Comparison of ENCODE assay signal across 31 mouse cellular contexts in the genomic region with DNA sequence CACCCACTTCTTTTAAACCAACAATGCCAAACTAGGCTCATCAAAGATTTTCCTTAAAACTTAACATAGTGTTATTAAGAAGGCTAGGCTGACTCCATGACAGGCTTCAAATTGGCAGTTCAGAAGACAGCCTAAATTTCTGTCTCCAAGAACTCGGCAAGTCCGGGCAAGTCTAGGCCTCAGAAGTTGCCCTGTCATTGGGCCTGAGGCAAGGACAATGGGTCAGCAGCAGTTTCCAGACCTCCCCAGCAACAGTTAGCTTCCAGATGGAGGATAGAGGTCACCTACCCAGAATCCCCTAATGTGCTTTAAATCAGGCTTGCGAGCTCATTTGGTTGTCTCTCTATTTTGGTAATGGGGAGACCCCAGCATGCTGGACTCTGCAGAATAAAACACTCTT. TPM values are rescaled to one million over a fixed set of nuclear protein-coding genes. Genes with fewer than 3 reads are reported as not detected.
A peak's percentile ranks its signal among the peaks of the same experiment; 100 is the strongest.
DNase-seq lines count a peak whose midpoint lies in the region; ATAC-seq and TF ChIP-seq lines count a peak whose summit lies in the region.
"Had no signal": no experiment of that assay in that cellular context is flagged by ENCODE, and none has a peak within 500 bp of the region (broad histone marks: within the 10 kb centered on the region; RNA-seq: fewer than 3 reads in every experiment).

No protein-coding gene starts in this region.

- H3K4me3 ChIP-seq in heart, embryonic 10.5 days: no peak overlapping the region
- H3K4me3 ChIP-seq in E14TG2a.4 (replicated peaks; ENCODE audit: low read length): peak overlapping the region; percentile 49
- H3K4me3 ChIP-seq in intestine, embryonic 16.5 days (ENCODE audit: low read length): no peak overlapping the region
- H3K4me3 ChIP-seq in hindbrain, embryonic 16.5 days (ENCODE audit: low read length): no peak overlapping the region
- H3K4me3 ChIP-seq: embryonic facial prominence, embryonic 13.5 days; embryonic facial prominence, embryonic 15.5 days; erythroblast, embryonic 14.5 days; forebrain, embryonic 10.5 days; forebrain, embryonic 12.5 days had no signal

- WGBS in heart, embryonic 10.5 days: 85% methylated on average over 3 of the region's 3 CpGs
- WGBS in intestine, embryonic 16.5 days: 88% methylated on average over 3 of the region's 3 CpGs
- 89% methylated on average over 3 of the region's 3 CpGs for WGBS in hindbrain, embryonic 16.5 days

- H3K4me2 ChIP-seq in intestine, embryonic 16.5 days (ENCODE audit: low read depth, low read length): no peak overlapping the region
- no peak overlapping the region for H3K4me2 ChIP-seq in hindbrain, embryonic 16.5 days (ENCODE audit: low read length)
- H3K4me2 ChIP-seq: embryonic facial prominence, embryonic 13.5 days; embryonic facial prominence, embryonic 15.5 days; forebrain, embryonic 12.5 days had no signal

- H3K27me3 ChIP-seq in heart, embryonic 10.5 days (ENCODE audit: insufficient read depth, poor library complexity, severe bottlenecking): no peaks in the 10 kb centered on the region
- no peaks in the 10 kb centered on the region for H3K27me3 ChIP-seq in E14TG2a.4 (ENCODE audit: insufficient read depth, low read length)
- H3K27me3 ChIP-seq in intestine, embryonic 16.5 days (replicated peaks; ENCODE audit: control insufficient read depth, insufficient read depth, low read length): no peaks in the 10 kb centered on the region
- no peaks in the 10 kb centered on the region for H3K27me3 ChIP-seq in hindbrain, embryonic 16.5 days (replicated peaks; ENCODE audit: control insufficient read depth, insufficient read depth, low read length)
- H3K27me3 ChIP-seq: CH12.LX; embryonic facial prominence, embryonic 13.5 days; embryonic facial prominence, embryonic 15.5 days; forebrain, embryonic 12.5 days; Patski had no signal

- no peak for TF ChIP-seq CTCF in E14TG2a.4 (conservative IDR thresholded peaks at IDR 0.05; ENCODE audit: low read length)

- H3K27ac ChIP-seq in heart, embryonic 10.5 days: no peak overlapping the region
- H3K27ac ChIP-seq in intestine, embryonic 16.5 days (ENCODE audit: low read length): no peak overlapping the region
- no peak overlapping the region for H3K27ac ChIP-seq in hindbrain, embryonic 16.5 days (ENCODE audit: low read depth, low read length)
- H3K27ac ChIP-seq: embryonic facial prominence, embryonic 13.5 days; embryonic facial prominence, embryonic 15.5 days; forebrain, embryonic 10.5 days; forebrain, embryonic 12.5 days had no signal

- no peaks in the 10 kb centered on the region for H3K9me3 ChIP-seq in heart, embryonic 10.5 days
- H3K9me3 ChIP-seq in E14TG2a.4 (ENCODE audit: low read length): no peaks in the 10 kb centered on the region
- H3K9me3 ChIP-seq in intestine, embryonic 16.5 days (ENCODE audit: control insufficient read depth, low read length): no peaks in the 10 kb centered on the region
- no peaks in the 10 kb centered on the region for H3K9me3 ChIP-seq in hindbrain, embryonic 16.5 days (ENCODE audit: control insufficient read depth, low read length)
- H3K9me3 ChIP-seq: embryonic facial prominence, embryonic 13.5 days; embryonic facial prominence, embryonic 15.5 days; forebrain, embryonic 10.5 days; forebrain, embryonic 12.5 days; G1E had no signal

- peaks cover 7% of the 10 kb centered on the region; the same call in 1 of the 2 replicates for H3K4me1 ChIP-seq in heart, embryonic 10.5 days
- peaks cover 78% of the 10 kb centered on the region for H3K4me1 ChIP-seq in E14TG2a.4 (replicated peaks; ENCODE audit: low read depth, low read length)
- peaks cover 4% of the 10 kb centered on the region; the same call in 1 of the 2 replicates for H3K4me1 ChIP-seq in intestine, embryonic 16.5 days (ENCODE audit: control insufficient read depth, insufficient read depth, low read length)
- no peaks in the 10 kb centered on the region for H3K4me1 ChIP-seq in hindbrain, embryonic 16.5 days (ENCODE audit: control insufficient read depth, insufficient read depth, low read depth, low read length)
- H3K4me1 ChIP-seq: embryonic facial prominence, embryonic 13.5 days; embryonic facial prominence, embryonic 15.5 days; forebrain, embryonic 12.5 days had no signal

- no peak for ATAC-seq in intestine, embryonic 16.5 days
- no peak for ATAC-seq in hindbrain, embryonic 16.5 days
- ATAC-seq: activated CD4-positive, CD25-positive, alpha-beta regulatory T cell, adult 4 months; CD4-positive, CD25-positive, alpha-beta regulatory T cell, adult 4 months; forebrain, embryonic 14.5 days; forebrain, embryonic 16.5 days; Patski had no signal

- peak; percentile 28 for DNase-seq in heart, adult 11 months
- DNase-seq in heart, embryonic 10.5 days (ENCODE audit: low spot score): no peak
- peak; percentile 81 for DNase-seq in ES-CJ7 (ENCODE audit: low read depth, low spot score)
- peak; percentile 69 for DNase-seq in R1 (ENCODE audit: low read depth, low spot score)
- DNase-seq in urinary bladder, postnatal 4 days (ENCODE audit: low spot score in 2 of 2): no peak
- DNase-seq: adrenal gland, adult 8-10 months; adrenal gland, postnatal 14 days; adrenal gland, postnatal 36 days; B cell, adult 2 months; cerebellum, adult 11 months; cerebellum, adult 18-20 months; cerebellum, adult 8-10 months; cerebellum, adult 9-11 months; cerebellum, postnatal 14 days; cerebellum, postnatal 36 days; embryo, embryonic 11 days had no signal

- no peak overlapping the region for H3K9ac ChIP-seq in intestine, embryonic 16.5 days (ENCODE audit: low read depth, low read length)
- no peak overlapping the region for H3K9ac ChIP-seq in hindbrain, embryonic 16.5 days (ENCODE audit: low read depth, low read length)
- H3K9ac ChIP-seq: embryonic facial prominence, embryonic 13.5 days; embryonic facial prominence, embryonic 15.5 days; forebrain, embryonic 12.5 days had no signal

- no peaks in the 10 kb centered on the region for H3K36me3 ChIP-seq in heart, embryonic 10.5 days
- peaks cover 26% of the 10 kb centered on the region for H3K36me3 ChIP-seq in E14TG2a.4 (ENCODE audit: insufficient read depth, low read length)
- H3K36me3 ChIP-seq in intestine, embryonic 16.5 days (ENCODE audit: control insufficient read depth, insufficient read depth, low read length): no peaks in the 10 kb centered on the region
- no peaks in the 10 kb centered on the region for H3K36me3 ChIP-seq in hindbrain, embryonic 16.5 days (ENCODE audit: control insufficient read depth, insufficient read depth, low read length)
- H3K36me3 ChIP-seq: embryonic facial prominence, embryonic 13.5 days; embryonic facial prominence, embryonic 15.5 days; forebrain, embryonic 10.5 days; forebrain, embryonic 12.5 days; G1E had no signal

RNA-seq across cellular contexts. Expression of a gene that starts 59.6 kb away (rescaled TPM):
- polyA plus RNA-seq in heart, embryonic 10.5 days (2016; fragmentation: Nextera tagmentation; extraction: Ambion mirVana): 13.1 and 17.8 TPM in 2 replicates
- 14.8 and 16.9 TPM in 2 replicates for polyA plus RNA-seq in intestine, embryonic 16.5 days (2015; fragmentation: Nextera tagmentation; extraction: Ambion mirVana)
- 12.7 TPM in 2 replicates for polyA plus RNA-seq in hindbrain, embryonic 16.5 days (2015; fragmentation: Nextera tagmentation; extraction: Ambion mirVana)

Comparison
In these comparisons a context has a peak if more than half of its experiments do, and no peak if none do; other contexts are left out.
1. DNase-seq: peak in heart, adult 11 months (single experiment), ES-CJ7 (single experiment) and R1 (single experiment); none in heart, embryonic 10.5 days (single experiment) and urinary bladder, postnatal 4 days (0 of 2).